Mouse (Mus musculus): ENCODE data around the gene Med31. TPM values are rescaled to one million over a fixed set of nuclear protein-coding genes. Genes with fewer than 3 reads are reported as not detected.
"Not testable (repeated sequence)": the region's sequence is repeated elsewhere in the genome, so short reads cannot be mapped to it uniquely, and the experiment has no call there.

Med31 gene
- polyA plus RNA-seq, 1 experiment from 2014 or later = 12.3 TPM

GRCm38 (mm10) chr11:72196506-72196905 lies 18.9 kb downstream of the Med31 start:
- Histone ChIP-seq H3K27me3 (no peaks in the 10 kb centered on the region), H3K27ac (replicated peaks) (no peak overlapping the region), H3K9me3 (replicated peaks) (no peaks in the 10 kb centered on the region), H3K4me3 (replicated peaks) (no peak overlapping the region), H3K36me3 (replicated peaks) (peaks cover 14% of the 10 kb centered on the region; the same call in 1 of the 2 replicates), H3K4me1 (replicated peaks) (no peaks in the 10 kb centered on the region), H3K4me2 (no peak overlapping the region), H3K9ac (no peak overlapping the region)
- no peak for ATAC-seq (ENCODE audit: insufficient read depth)
- 74% methylated on average over 8 of the region's 8 CpGs for WGBS (ENCODE audit: insufficient replicate concordance)

DNA sequence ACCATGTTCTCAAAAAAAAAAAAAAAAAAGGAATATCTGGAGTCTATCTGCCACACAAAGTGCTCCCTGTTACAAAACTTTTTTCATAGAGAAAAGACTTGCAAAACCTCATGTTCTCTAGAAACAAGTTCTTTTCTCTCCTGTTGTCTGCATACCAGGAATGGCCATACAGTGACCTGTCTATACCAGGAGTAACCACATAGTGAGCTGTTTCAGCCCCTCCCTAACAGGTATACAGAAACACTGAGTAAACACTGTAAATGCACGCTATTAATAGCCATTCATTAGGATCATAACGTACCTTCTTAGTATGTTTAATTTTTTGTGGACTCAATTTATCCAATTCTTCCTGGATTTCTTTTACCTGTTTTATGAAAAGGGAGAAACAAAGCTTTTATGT lies 21.1 kb downstream of the Med31 start:
- no peaks in the 10 kb centered on the region for H3K4me1 ChIP-seq (replicated peaks)
- H3K9ac ChIP-seq = no peak overlapping the region
- H3K4me3 ChIP-seq (replicated peaks) = no peak overlapping the region
- H3K4me2 ChIP-seq = no peak overlapping the region
- no peak for ATAC-seq (ENCODE audit: insufficient read depth)
- H3K27me3 ChIP-seq = no peaks in the 10 kb centered on the region
- H3K27ac ChIP-seq (replicated peaks) = no peak overlapping the region
- WGBS (ENCODE audit: insufficient replicate concordance) = 76% methylated on average over 2 of the region's 2 CpGs
- no peaks in the 10 kb centered on the region for H3K9me3 ChIP-seq (replicated peaks)
- H3K36me3 ChIP-seq (replicated peaks) = peaks cover 26% of the 10 kb centered on the region; the same call in 1 of the 2 replicates

DNA sequence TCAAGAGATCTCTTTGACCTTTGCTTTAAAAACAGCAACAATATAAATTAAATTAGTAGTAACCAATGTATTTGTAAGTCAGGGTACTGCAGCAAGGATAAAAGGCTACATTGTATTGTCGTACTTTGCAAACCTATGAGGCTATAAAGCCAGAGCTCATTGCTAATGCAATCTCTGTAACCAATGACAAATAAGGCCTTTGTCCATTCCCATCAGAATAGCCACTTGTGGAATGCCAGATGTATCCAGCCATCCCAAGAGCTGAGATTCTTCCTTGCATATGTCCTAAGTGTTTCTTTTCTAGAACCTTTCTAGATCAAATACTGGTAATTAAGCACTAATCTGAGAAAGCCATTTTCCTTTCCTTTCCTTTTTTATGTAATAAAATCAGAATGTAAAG lies 24.5 kb downstream of the Med31 start:
- no peak for ATAC-seq (ENCODE audit: insufficient read depth)
- no peak overlapping the region for H3K4me3 ChIP-seq (replicated peaks)
- no peaks in the 10 kb centered on the region for H3K27me3 ChIP-seq
- H3K4me1 ChIP-seq (replicated peaks) = no peaks in the 10 kb centered on the region
- H3K27ac ChIP-seq (replicated peaks) = no peak overlapping the region
- H3K9ac ChIP-seq = no peak overlapping the region
- peaks cover 19% of the 10 kb centered on the region; the same call in 1 of the 2 replicates for H3K36me3 ChIP-seq (replicated peaks)
- WGBS (ENCODE audit: insufficient replicate concordance) = 69% methylated on average over 1 of the region's 1 CpGs
- no peak overlapping the region for H3K4me2 ChIP-seq
- no peaks in the 10 kb centered on the region for H3K9me3 ChIP-seq (replicated peaks)

DNA sequence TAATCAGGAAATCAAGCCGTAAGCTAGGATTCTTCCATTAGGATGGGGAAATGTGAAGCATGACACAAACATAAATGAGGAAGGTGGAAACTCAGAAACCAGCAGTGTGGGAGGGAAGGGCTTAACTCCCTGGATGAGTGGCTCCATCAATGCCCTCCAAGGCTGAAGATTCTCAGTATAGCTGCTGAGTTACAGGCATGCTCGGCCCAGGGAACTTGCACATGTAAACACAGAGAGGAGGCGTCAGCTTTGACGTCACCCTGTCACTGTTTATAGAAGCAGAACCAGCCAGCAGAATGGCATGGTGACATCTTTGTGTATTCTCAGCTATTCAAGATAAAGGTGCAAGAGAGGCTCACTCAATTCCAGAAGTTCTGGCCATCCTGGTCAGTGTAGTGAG lies 31.1 kb downstream of the Med31 start:
- no peak overlapping the region for H3K4me2 ChIP-seq
- H3K9me3 ChIP-seq (replicated peaks) = no peaks in the 10 kb centered on the region
- no peak overlapping the region for H3K27ac ChIP-seq (replicated peaks)
- no peaks in the 10 kb centered on the region for H3K27me3 ChIP-seq
- ATAC-seq (ENCODE audit: insufficient read depth) = no peak
- H3K4me1 ChIP-seq (replicated peaks) = no peaks in the 10 kb centered on the region
- H3K9ac ChIP-seq = no peak overlapping the region
- peaks cover 13% of the 10 kb centered on the region for H3K36me3 ChIP-seq (replicated peaks)
- no peak overlapping the region for H3K4me3 ChIP-seq (replicated peaks)
- WGBS (ENCODE audit: insufficient replicate concordance) = 65% methylated on average over 4 of the region's 4 CpGs

GRCm38 (mm10) chr11:72181136-72181535 lies 34.3 kb downstream of the Med31 start:
- H3K9me3 ChIP-seq (replicated peaks) = no peaks in the 10 kb centered on the region
- 79% methylated on average over 4 of the region's 4 CpGs for WGBS (ENCODE audit: insufficient replicate concordance)
- H3K27me3 ChIP-seq = no peaks in the 10 kb centered on the region
- H3K9ac ChIP-seq = no peak overlapping the region
- H3K36me3 ChIP-seq (replicated peaks) = peaks cover 13% of the 10 kb centered on the region; the same call in 1 of the 2 replicates
- H3K27ac ChIP-seq (replicated peaks) = no peak overlapping the region
- no peaks in the 10 kb centered on the region for H3K4me1 ChIP-seq (replicated peaks)
- H3K4me3 ChIP-seq (replicated peaks) = no peak overlapping the region
- no peak overlapping the region for H3K4me2 ChIP-seq
- no peak for ATAC-seq (ENCODE audit: insufficient read depth)

DNA sequence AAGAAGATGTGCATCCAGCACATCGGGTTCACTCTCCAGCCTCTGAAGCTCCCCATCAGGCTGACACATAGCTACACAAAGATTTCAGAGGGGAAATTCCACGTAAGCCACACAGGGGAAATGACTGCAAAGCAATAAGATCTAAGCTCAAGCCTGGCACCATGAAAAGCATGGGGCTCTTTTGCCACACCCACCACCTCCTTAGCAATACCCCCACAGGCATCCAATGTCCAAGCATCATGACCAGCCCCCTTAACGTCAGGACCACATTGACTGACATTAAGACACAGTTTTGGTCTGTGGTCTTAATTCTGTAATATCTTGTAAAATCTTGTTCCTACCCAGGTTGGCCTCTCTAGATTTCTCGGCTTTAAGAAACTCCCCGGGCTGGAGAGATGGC lies 34.8 kb downstream of the Med31 start:
- Histone ChIP-seq H3K4me1 (replicated peaks) (no peaks in the 10 kb centered on the region), H3K36me3 (replicated peaks) (peaks cover 18% of the 10 kb centered on the region), H3K27ac (replicated peaks) (no peak overlapping the region), H3K9me3 (replicated peaks) (no peaks in the 10 kb centered on the region), H3K9ac (no peak overlapping the region), H3K4me2 (no peak overlapping the region), H3K27me3 (no peaks in the 10 kb centered on the region), H3K4me3 (replicated peaks) (no peak overlapping the region)
- no peak for ATAC-seq (ENCODE audit: insufficient read depth)
- 71% methylated on average over 5 of the region's 5 CpGs for WGBS (ENCODE audit: insufficient replicate concordance)

GRCm38 (mm10) chr11:72176553-72176952 lies 38.8 kb downstream of the Med31 start:
- Histone ChIP-seq H3K9me3 (replicated peaks) (no peaks in the 10 kb centered on the region), H3K36me3 (replicated peaks) (peaks cover 32% of the 10 kb centered on the region), H3K27ac (replicated peaks) (no peak overlapping the region), H3K9ac (no peak overlapping the region), H3K4me2 (no peak overlapping the region), H3K4me3 (replicated peaks) (no peak overlapping the region), H3K4me1 (replicated peaks) (no peaks in the 10 kb centered on the region), H3K27me3 (no peaks in the 10 kb centered on the region)
- 73% methylated on average over 3 of the region's 3 CpGs for WGBS (ENCODE audit: insufficient replicate concordance)
- no peak for ATAC-seq (ENCODE audit: insufficient read depth)

DNA sequence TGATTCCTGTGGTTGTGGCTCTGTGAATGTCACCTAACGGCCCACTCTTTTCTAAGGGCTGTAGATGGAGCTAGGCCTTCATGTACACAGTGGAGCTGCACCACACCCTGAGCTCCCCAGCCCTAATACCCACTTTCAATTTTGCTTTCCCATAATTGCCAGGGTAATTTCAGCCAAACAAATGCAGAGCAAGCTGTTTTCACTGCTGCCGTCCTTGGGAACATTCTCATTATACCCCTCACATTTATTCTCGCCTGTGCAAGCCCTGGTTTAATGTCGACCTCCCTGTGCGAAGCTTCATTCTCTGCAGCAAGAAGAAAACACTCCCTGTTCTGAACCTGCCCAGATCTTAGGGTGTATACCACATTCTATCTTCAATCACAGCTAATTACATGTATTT lies 39.4 kb downstream of the Med31 start:
- H3K27ac ChIP-seq (replicated peaks) = no peak overlapping the region
- no peaks in the 10 kb centered on the region for H3K27me3 ChIP-seq
- H3K4me2 ChIP-seq = no peak overlapping the region
- H3K4me3 ChIP-seq (replicated peaks) = no peak overlapping the region
- ATAC-seq (ENCODE audit: insufficient read depth) = no peak
- peaks cover 31% of the 10 kb centered on the region for H3K36me3 ChIP-seq (replicated peaks)
- WGBS (ENCODE audit: insufficient replicate concordance) = 72% methylated on average over 5 of the region's 5 CpGs
- H3K9ac ChIP-seq = no peak overlapping the region
- H3K4me1 ChIP-seq (replicated peaks) = no peaks in the 10 kb centered on the region
- H3K9me3 ChIP-seq (replicated peaks) = no peaks in the 10 kb centered on the region

DNA sequence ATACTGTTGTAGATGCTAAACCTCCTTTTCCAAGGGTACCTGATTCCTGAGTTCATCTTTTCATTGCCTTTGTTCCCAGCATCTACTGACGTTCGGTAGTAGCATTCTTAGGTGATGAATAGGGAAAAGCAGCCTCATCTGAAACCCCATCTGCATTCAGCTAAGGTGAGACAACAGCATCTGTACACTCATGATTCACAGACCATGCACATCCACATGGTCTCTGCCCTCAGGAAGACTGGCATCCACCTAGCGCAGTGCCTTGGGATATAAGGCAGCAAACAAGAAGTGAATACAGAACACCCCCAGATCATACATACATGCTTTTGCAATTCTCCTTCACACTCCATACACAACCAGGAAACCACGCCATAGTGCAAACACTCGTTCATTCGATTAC lies 40.7 kb downstream of the Med31 start:
- Histone ChIP-seq H3K27me3 (no peaks in the 10 kb centered on the region), H3K27ac (replicated peaks) (no peak overlapping the region), H3K4me2 (no peak overlapping the region), H3K4me1 (replicated peaks) (no peaks in the 10 kb centered on the region), H3K9me3 (replicated peaks) (no peaks in the 10 kb centered on the region), H3K4me3 (replicated peaks) (no peak overlapping the region), H3K36me3 (replicated peaks) (peaks cover 31% of the 10 kb centered on the region), H3K9ac (no peak overlapping the region)
- 71% methylated on average over 6 of the region's 6 CpGs for WGBS (ENCODE audit: insufficient replicate concordance)
- no peak for ATAC-seq (ENCODE audit: insufficient read depth)

DNA sequence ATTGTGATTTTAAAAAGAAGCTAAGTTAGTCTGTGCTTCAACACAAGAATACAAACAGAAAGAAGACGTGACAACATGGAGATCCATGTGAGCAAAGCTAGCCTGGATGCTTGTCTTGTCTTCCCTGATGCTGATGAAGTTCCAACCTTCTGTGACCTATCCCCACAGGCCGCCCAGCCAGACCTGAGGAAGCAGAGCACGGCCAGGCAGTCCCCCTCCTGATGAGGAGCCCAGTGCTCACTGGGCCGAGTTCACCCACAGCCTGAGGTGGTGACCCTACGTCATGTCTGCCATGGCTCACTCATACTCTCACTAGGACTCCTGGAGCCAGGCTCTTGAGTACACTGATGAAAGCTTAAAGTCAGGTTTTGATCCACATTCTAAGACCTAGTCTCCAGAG lies 41.9 kb downstream of the Med31 start:
- H3K4me3 ChIP-seq (replicated peaks) = no peak overlapping the region
- peaks cover 31% of the 10 kb centered on the region for H3K36me3 ChIP-seq (replicated peaks)
- no peaks in the 10 kb centered on the region for H3K9me3 ChIP-seq (replicated peaks)
- H3K9ac ChIP-seq = no peak overlapping the region
- no peak overlapping the region for H3K27ac ChIP-seq (replicated peaks)
- 73% methylated on average over 5 of the region's 5 CpGs for WGBS (ENCODE audit: insufficient replicate concordance)
- H3K4me1 ChIP-seq (replicated peaks) = no peaks in the 10 kb centered on the region
- no peak for ATAC-seq (ENCODE audit: insufficient read depth)
- H3K4me2 ChIP-seq = no peak overlapping the region
- H3K27me3 ChIP-seq = no peaks in the 10 kb centered on the region

GRCm38 (mm10) chr11:72171906-72172305 lies 43.5 kb downstream of the Med31 start:
- not testable (repeated sequence) for H3K4me1 ChIP-seq (replicated peaks); H3K27ac ChIP-seq (replicated peaks); H3K9ac ChIP-seq; H3K4me3 ChIP-seq (replicated peaks); H3K9me3 ChIP-seq (replicated peaks); ATAC-seq (ENCODE audit: insufficient read depth); H3K27me3 ChIP-seq; H3K4me2 ChIP-seq
- H3K36me3 ChIP-seq (replicated peaks) = peaks cover 24% of the 10 kb centered on the region
- 60% methylated on average over 4 of the region's 4 CpGs for WGBS (ENCODE audit: insufficient replicate concordance)

DNA sequence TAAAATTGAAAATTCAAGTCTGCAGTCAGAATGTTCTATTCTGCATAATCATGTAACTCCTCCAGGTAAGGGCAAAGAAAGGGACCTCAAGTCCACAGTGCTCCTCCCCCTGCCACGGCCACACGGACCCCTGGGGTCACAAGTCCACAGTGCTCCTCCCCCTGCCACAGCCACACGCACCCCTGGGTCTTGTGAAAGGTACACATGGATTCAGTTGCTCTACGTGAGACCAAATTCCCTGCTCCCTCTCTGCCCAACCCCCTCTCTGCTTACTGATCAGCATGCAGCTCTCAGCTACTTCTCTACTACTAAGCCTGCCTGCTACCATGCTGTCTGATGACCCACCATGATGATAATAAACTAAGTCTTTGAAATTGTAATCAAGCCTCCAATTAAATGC lies 45.5 kb downstream of the Med31 start:
- no peaks in the 10 kb centered on the region for H3K4me1 ChIP-seq (replicated peaks)
- peaks cover 18% of the 10 kb centered on the region for H3K36me3 ChIP-seq (replicated peaks)
- no peaks in the 10 kb centered on the region for H3K9me3 ChIP-seq (replicated peaks)
- no peak overlapping the region for H3K27ac ChIP-seq (replicated peaks)
- WGBS (ENCODE audit: insufficient replicate concordance) = 78% methylated on average over 4 of the region's 4 CpGs
- no peak overlapping the region for H3K4me2 ChIP-seq
- H3K27me3 ChIP-seq = no peaks in the 10 kb centered on the region
- H3K4me3 ChIP-seq (replicated peaks) = no peak overlapping the region
- ATAC-seq (ENCODE audit: insufficient read depth) = no peak
- no peak overlapping the region for H3K9ac ChIP-seq

All from liver, embryonic 15.5 days (tissue).